Mouse (Mus musculus): Measurements from ENCODE around the gene Phf5a. TPM values are rescaled to one million over a fixed set of nuclear protein-coding genes. Genes with fewer than 3 reads are reported as not detected.

Phf5a gene
- polyA plus RNA-seq, 1 experiment from 2014 or later, result 24.7 TPM

DNA sequence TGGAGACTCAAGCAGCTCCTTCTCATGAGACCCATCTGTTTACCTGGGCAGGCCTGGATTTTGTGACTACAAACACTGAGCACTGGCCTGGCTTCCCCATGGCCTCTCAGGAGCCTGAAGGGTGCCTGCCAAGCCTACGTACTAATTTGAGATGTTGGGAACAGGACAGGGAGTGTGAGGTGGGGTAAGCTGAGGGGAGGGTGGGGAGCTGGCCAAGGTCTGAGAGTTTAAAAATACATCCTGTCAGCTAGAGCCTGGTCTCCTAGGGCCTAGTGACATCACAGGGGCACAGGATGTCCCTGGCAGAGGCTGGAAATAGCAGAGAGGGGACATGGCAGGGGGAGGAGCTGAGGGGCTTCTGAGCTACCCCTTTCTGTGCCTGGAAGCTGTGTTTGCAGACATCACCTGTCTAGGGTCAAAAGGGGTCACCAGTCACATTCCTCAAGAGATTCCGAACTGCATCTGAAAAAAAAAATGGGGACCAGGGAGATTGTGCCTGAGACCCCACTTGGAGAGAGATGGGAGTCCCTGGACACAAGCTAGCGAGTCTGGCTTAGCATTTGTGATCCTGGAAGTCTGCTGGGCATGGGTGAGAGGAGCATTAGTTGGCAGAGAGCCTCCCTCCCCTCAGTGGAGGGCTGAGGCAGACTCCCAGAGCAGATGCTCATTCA is 37.4 kb downstream of the Phf5a start:
- H3K27ac ChIP-seq, result no peak overlapping the region
- no peaks in the 10 kb centered on the region for H3K36me3 ChIP-seq (ENCODE audit: inconsistent target)
- H3K79me2 ChIP-seq (ENCODE audit: inconsistent target), result no peaks in the 10 kb centered on the region
- H3K4me3 ChIP-seq (ENCODE audit: inconsistent target), result no peak overlapping the region
- 90% methylated on average over 3 of the region's 3 CpGs for WGBS (ENCODE audit: missing documents)

DNA sequence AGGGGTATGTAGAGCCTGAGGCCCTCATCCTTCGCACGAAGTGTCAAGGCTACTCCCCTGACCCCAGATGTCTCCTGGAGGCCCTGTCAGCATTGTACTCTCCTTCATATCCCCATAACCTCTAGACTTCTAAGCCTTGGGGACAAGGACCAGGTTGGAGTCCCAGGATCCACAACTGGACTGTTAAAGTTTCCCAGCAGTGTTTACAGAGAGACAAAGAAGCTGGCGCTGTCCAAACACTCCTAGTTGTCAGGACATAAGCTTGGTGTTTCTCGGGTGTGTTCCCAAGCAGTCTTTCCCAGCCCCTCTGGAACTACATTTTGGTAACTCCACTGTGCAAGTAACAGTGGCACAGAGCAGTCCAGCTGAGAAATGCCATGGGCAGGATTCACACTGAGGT is 38.2 kb downstream of the Phf5a start:
- no peak overlapping the region for H3K4me3 ChIP-seq (ENCODE audit: inconsistent target)
- 95% methylated on average over 4 of the region's 4 CpGs for WGBS (ENCODE audit: missing documents)

GRCm38 (mm10) chr15:81832219-81832618 is 39.5 kb downstream of the Phf5a start:
- no peaks in the 10 kb centered on the region for H3K36me3 ChIP-seq (ENCODE audit: inconsistent target)
- H3K79me2 ChIP-seq (ENCODE audit: inconsistent target), result no peaks in the 10 kb centered on the region
- H3K27ac ChIP-seq, result no peak overlapping the region
- WGBS (ENCODE audit: missing documents), result 65% methylated on average over 3 of the region's 3 CpGs
- no peak overlapping the region for H3K4me3 ChIP-seq (ENCODE audit: inconsistent target)

More for the DNA sequence above, 38.2 kb downstream of the Phf5a start:
- Histone ChIP-seq H3K27ac (no peak overlapping the region), H3K79me2 (ENCODE audit: inconsistent target) (no peaks in the 10 kb centered on the region), H3K36me3 (ENCODE audit: inconsistent target) (no peaks in the 10 kb centered on the region)

DNA sequence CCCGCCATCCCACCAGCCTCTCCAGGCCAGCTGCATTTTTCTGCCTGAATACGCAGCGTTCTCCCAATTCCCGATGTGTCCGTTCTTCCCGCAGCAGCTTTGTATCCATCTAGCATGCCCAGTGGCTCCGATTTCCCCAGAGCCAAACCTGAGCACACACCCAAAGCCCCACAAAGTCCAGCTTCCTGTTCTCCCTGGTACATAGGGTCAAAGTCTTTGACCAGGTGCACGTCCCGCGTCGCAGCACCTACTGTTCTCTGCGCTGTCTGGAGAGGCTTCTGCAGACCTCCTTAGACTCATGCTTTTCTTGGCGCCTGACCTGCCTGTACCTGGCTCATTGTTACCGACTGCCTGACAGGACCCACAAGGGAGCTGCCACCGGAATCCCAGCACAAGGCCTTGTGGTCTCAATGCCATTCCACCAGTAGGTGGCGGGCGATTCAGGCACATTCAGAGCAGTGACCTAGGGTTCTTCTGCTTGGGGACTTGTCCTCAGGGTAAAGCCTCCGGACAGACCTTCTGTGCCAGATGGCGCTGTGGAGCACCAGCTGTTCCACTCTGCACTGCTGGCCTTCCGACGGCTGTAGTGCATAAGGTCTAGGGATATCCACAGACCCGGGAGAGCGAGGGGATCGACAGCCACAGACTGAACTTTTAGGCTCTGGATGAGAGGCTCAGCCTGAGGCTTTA is 40.4 kb downstream of the Phf5a start:
- Histone ChIP-seq H3K4me3 (ENCODE audit: inconsistent target) (no peak overlapping the region), H3K27ac (no peak overlapping the region), H3K79me2 (ENCODE audit: inconsistent target) (no peaks in the 10 kb centered on the region), H3K36me3 (ENCODE audit: inconsistent target) (peaks cover 4% of the 10 kb centered on the region; the same call in 1 of the 2 replicates)
- 21% methylated on average over 24 of the region's 24 CpGs for WGBS (ENCODE audit: missing documents)

- no peaks in the 10 kb centered on the region for H3K79me2 ChIP-seq (ENCODE audit: inconsistent target)
- 93% methylated on average over 4 of the region's 4 CpGs for WGBS (ENCODE audit: missing documents)
- H3K4me3 ChIP-seq (ENCODE audit: inconsistent target), result no peak overlapping the region
- no peak overlapping the region for H3K27ac ChIP-seq
- peaks cover 10% of the 10 kb centered on the region; the same call in 1 of the 2 replicates for H3K36me3 ChIP-seq (ENCODE audit: inconsistent target)
Observed at GRCm38 (mm10) chr15:81830530-81830929, 41.2 kb downstream of the Phf5a start.

- WGBS (ENCODE audit: missing documents), result 86% methylated on average over 2 of the region's 2 CpGs
- Histone ChIP-seq H3K27ac (no peak overlapping the region), H3K79me2 (ENCODE audit: inconsistent target) (no peaks in the 10 kb centered on the region), H3K36me3 (ENCODE audit: inconsistent target) (peaks cover 23% of the 10 kb centered on the region), H3K4me3 (ENCODE audit: inconsistent target) (no peak overlapping the region)
Observed at GRCm38 (mm10) chr15:81829208-81829580, 42.5 kb downstream of the Phf5a start.

GRCm38 (mm10) chr15:81828426-81829207 is 43.1 kb downstream of the Phf5a start:
- Histone ChIP-seq H3K79me2 (ENCODE audit: inconsistent target) (no peaks in the 10 kb centered on the region), H3K36me3 (ENCODE audit: inconsistent target) (peaks cover 29% of the 10 kb centered on the region), H3K4me3 (ENCODE audit: inconsistent target) (no peak overlapping the region), H3K27ac (no peak overlapping the region)
- 78% methylated on average over 7 of the region's 7 CpGs for WGBS (ENCODE audit: missing documents)

DNA sequence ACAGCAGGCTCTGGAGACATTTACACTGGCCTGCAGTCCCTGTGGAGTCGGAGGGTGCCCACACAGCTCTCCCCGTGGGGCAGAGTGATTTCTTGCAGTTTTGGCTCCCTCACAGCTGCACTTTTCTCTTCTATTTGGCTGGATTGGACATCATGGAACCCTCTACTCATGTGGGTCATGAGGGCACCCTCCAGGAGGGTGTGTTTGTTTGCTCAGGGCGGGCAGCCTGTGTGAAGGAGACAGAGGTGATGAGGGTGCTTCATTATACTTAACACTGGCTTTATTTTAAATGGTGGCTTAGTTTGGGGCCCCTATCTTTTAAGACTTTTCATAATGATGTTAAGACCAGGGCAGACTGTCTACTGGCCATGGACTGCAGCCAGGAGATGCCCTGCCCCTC is 46.9 kb downstream of the Phf5a start:
- 90% methylated on average over 3 of the region's 3 CpGs for WGBS (ENCODE audit: missing documents)
- Histone ChIP-seq H3K4me3 (ENCODE audit: inconsistent target) (no peak overlapping the region), H3K27ac (no peak overlapping the region), H3K36me3 (ENCODE audit: inconsistent target) (peaks cover 52% of the 10 kb centered on the region), H3K79me2 (ENCODE audit: inconsistent target) (no peaks in the 10 kb centered on the region)

GRCm38 (mm10) chr15:81822631-81823030 is 49.1 kb downstream of the Phf5a start:
- H3K36me3 ChIP-seq (ENCODE audit: inconsistent target), result peaks cover 52% of the 10 kb centered on the region
- no peaks in the 10 kb centered on the region for H3K79me2 ChIP-seq (ENCODE audit: inconsistent target)
- H3K4me3 ChIP-seq (ENCODE audit: inconsistent target), result no peak overlapping the region
- no peak overlapping the region for H3K27ac ChIP-seq
- 98% methylated on average over 3 of the region's 3 CpGs for WGBS (ENCODE audit: missing documents)

GRCm38 (mm10) chr15:81818404-81818803 is 53.3 kb downstream of the Phf5a start:
- Histone ChIP-seq H3K79me2 (ENCODE audit: inconsistent target) (peaks cover 11% of the 10 kb centered on the region; the same call in 1 of the 2 replicates), H3K36me3 (ENCODE audit: inconsistent target) (peaks cover 41% of the 10 kb centered on the region), H3K27ac (no peak overlapping the region), H3K4me3 (ENCODE audit: inconsistent target) (no peak overlapping the region)
- WGBS (ENCODE audit: missing documents), result 95% methylated on average over 2 of the region's 3 CpGs

DNA sequence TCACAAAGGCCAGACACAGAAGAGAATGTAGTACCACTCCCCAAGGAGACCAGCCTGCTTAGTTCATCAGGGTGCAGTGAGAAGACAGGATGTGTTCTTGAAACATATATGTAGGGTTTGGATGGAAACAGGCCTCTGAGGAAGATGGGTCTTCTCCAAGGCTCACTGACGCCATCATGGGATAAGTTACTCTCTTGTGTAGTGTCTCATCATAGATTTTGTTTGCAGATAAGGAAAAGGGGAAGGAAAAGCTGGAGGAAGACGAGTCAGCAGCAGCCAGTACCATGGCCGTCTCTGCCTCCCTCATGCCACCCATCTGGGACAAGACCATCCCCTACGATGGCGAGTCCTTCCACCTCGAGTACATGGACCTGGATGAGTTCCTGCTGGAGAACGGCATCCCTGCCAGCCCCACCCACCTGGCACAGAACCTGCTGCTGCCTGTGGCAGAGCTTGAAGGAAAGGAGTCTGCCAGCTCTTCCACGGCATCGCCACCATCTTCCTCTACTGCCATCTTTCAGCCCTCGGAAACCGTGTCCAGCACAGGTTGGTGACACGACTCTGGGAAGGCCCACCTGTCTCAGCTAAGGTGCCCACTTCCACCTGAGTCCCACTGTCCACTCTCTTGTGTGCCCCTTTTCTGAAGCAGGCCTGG is 56.9 kb downstream of the Phf5a start:
- H3K36me3 ChIP-seq (ENCODE audit: inconsistent target), result peaks cover 20% of the 10 kb centered on the region
- WGBS (ENCODE audit: missing documents), result 55% methylated on average over 11 of the region's 12 CpGs

More for the DNA sequence above, 56.9 kb downstream of the Phf5a start:
- Histone ChIP-seq H3K4me3 (ENCODE audit: inconsistent target) (no peak overlapping the region), H3K27ac (no peak overlapping the region), H3K79me2 (ENCODE audit: inconsistent target) (peaks cover 29% of the 10 kb centered on the region)

Other genes starting within 250 kb of the Phf5a start
- 10.6 to 21.0 TPM (median 11.6 TPM) in 3 replicates for gene L3mbtl2, start 208.0 kb downstream of the Phf5a start, polyA plus RNA-seq (2018)
- gene Chadl, start 174.6 kb downstream of the Phf5a start, polyA plus RNA-seq (2018), result 0.10 to 0.51 TPM in 2 of 3 replicates, not detected in the other
- gene Zc3h7b, start 126.9 kb downstream of the Phf5a start, polyA plus RNA-seq (2018), result 10.9 to 21.7 TPM (median 18.2 TPM) in 3 replicates
- gene Rangap1, start 126.4 kb downstream of the Phf5a start, polyA plus RNA-seq (2018), result 26.9 to 73.0 TPM (median 33.7 TPM) in 3 replicates
- 18.9 to 44.0 TPM (median 23.6 TPM) in 3 replicates for gene Tef, start 69.5 kb downstream of the Phf5a start, polyA plus RNA-seq (2018)
- gene Tob2, start 13.1 kb downstream of the Phf5a start, polyA plus RNA-seq (2018), result 14.3 to 21.9 TPM (median 18.5 TPM) in 3 replicates
- gene Aco2, start 398 bp upstream of the Phf5a start, polyA plus RNA-seq (2018), result 94.9 to 124 TPM (median 116 TPM) in 3 replicates
- 4.7 to 14.4 TPM (median 4.7 TPM) in 3 replicates for gene Polr3h, start 54.3 kb upstream of the Phf5a start, polyA plus RNA-seq (2018)
- gene Csdc2, start 64.8 kb upstream of the Phf5a start, polyA plus RNA-seq (2018), result 0.10 TPM in 1 of 3 replicates, not detected in the others
- gene Pmm1, start 89.0 kb upstream of the Phf5a start, polyA plus RNA-seq (2018), result 10.2 to 15.5 TPM (median 14.8 TPM) in 3 replicates
- not detected in 3 replicates for gene 1700029P11Rik, start 108.6 kb upstream of the Phf5a start, polyA plus RNA-seq (2018)
- 8.4 to 21.0 TPM (median 15.0 TPM) in 3 replicates for gene Xrcc6, start 115.9 kb upstream of the Phf5a start, polyA plus RNA-seq (2018)
- 15.4 to 32.2 TPM (median 24.8 TPM) in 3 replicates for gene Desi1, start 162.0 kb upstream of the Phf5a start, polyA plus RNA-seq (2018)
- gene Snu13, start 175.7 kb upstream of the Phf5a start, polyA plus RNA-seq (2018), result 42.7 to 102 TPM (median 90.6 TPM) in 3 replicates
- not detected in 3 replicates for gene 4930407I10Rik, start 187.2 kb upstream of the Phf5a start, polyA plus RNA-seq (2018)
- gene Mei1, start 198.1 kb upstream of the Phf5a start, polyA plus RNA-seq (2018), result not detected in 3 replicates